Mouse (Mus musculus) NIH3T3 (cell line): ENCODE measurements around the gene Pgm5.

Experiments
- DNase-seq: peaks from one replicate; pipeline ENCODE4 v3.0.0-alpha.2; 2012; ENCODE audit warnings: low read depth

The Pgm5 gene

DNA sequence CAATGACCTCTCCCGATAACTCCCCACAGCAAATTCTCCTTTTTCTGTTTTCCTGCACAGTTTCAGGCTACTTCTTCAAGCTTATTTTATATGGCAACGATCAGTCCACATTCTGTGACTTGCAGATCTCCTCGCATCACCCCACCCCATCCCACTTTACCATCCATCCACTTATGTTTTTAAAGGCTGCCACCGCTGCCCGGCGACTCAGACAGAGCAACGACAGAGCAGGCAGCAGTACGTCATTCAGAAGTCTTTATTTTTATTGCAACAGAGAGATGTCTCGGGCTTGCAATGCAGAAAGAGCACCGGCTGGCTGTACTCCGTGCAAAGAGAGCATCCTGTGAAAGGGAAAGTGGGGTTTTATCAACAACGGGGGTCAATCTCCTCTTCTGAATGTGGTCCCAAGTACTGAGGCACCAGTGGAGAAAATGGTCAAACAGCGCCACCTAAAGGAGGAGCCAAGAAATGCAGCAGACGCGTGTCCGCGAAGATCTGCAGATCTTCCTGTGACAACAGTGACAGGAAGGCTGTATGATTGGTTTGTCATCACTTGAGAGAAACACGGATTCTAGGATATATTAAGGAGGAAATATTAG, 9.5 kb upstream of the Pgm5 start:
- DNase-seq: peak; percentile 90

DNA sequence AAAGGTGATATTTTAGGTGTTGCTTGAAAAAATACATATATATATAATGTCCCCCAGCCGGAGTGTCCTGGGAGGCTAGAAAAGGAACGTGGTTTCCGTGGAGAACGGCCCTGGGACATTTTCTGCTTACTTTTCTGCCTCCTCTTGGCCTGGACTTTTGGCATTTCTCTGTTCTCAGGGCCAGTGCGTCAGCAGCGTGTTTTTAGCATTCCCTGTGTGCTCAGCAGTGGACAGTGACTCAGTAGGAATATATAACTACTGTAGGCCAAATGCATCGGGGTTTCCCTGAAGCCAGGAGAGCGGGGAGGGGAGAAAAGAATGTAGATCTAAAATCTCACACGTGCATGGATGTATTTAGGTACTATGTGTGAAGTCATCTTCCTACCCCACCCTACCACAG, 3.8 kb upstream of the Pgm5 start:
- peak; percentile 44 for DNase-seq

DNA sequence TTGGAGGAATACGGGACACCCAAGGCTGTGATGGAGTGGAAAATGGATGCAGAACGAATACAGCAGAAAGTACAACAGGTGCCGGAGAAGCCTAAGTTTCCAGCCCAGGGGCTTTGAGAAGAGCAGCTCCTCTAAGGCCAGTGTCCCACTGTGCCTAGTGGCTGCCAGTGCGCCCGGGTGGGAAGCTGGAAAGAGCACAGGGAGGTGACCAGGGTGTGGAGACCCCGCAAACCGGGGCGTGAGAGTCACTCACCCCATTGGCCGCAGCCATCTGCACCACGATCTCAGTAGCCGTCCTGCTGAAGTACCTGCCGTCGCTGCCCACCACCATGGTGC, 411 bp downstream of the Pgm5 start:
- DNase-seq: no peak

DNA sequence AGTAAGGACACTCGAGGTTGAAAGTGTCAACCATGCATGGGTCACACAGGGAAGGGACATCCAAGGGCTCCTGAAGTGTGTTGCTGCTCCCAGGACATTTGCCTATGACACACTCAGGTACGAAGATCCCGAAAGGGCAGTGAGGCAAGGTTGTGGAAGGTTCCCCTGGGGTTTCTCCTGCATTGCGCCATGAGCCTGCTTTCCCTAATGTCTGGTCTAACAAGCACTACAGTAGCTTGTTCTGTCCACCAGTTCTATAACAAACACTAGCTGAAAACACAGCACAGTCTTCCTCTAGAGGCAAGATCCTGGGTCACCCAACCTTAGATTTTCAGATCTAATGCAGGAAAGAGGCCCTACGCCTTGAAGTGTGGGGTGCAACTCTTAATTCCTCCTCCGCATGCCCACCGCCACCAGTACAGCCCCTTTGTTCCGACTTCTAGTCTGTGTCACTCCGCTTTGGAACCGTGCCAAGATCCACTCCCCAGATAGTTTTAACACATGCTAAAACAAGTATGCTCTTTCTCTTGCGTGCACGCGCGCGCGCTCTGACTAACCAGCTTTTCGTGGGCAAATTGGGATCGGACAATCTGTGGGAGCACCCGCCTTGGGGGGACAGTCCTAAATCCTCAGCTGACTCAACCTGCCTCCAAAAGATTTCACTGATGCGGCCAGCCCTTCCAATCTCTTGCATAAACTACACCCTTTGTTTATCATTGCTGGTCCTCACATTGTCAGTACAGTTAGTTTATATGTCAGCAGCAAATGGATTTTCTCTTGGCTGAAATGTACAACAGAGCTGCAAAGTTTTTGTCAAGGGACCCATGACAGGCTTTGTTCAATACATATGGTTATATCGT, 10.0 kb downstream of the Pgm5 start:
- no peak for DNase-seq

DNA sequence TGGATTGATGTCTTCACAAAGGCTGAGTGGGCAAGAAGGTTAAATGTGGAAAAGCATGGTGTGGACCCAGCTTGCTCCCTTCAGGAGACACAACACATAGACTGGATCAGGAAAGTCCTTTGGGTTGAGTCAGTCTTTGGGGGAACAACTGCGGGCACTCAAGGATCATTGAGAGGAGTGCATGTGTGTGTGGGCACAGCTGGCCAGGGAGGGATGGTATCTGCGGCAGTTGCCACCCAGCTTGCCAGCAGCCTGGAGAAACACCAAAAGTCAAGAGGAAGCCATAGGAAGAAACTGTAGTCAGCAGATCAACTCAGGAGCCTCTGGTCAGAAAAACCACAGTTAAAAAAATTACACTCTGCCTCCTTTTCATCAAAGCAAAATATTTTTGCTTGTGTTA, 12.8 kb downstream of the Pgm5 start:
- no peak for DNase-seq

DNA sequence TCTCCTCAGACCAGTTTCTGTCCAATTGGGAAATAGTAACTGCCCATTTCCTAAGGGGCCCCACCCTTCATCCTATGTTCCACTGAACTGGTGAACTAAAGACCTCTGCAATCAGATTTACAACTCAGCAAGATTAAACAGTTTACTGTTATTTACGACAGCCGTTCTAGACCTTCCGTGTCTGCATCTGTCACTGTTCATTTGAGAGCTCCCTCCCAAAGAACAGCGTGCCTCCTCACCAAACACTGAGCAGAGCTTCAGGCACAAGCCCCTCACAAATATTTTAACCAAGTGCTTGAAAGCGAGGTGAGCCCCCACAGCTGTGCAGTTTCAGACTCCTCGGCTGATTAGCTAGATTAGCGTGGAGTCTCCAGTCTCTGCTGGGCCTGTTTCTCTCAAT, 13.3 kb downstream of the Pgm5 start:
- no peak for DNase-seq

DNA sequence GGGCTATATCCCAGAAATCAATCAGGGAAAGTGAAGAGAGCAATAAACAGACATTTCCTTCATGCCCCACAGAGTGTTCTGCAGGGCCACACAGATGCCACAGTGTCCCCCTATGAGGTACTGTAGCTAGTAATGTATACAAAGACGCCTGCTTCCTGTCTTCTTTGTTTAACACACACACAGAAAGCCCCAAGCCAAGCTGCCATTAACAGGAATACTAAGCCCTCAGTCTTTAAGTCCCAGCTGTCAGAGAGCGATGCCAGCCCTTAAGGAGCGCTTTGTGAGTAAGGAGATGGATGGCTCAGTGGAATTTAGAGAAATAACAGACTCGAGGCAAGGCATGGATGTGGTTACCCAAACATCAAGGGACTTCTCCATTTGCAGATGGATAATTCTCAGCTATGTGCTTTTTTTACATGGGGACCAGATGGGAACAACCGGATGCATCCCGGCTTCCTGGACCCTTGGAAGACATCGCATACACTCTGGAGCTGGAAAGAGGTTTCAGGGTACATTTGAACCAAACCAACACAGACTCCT, 16.6 kb downstream of the Pgm5 start:
- DNase-seq: peak; percentile 24

DNA sequence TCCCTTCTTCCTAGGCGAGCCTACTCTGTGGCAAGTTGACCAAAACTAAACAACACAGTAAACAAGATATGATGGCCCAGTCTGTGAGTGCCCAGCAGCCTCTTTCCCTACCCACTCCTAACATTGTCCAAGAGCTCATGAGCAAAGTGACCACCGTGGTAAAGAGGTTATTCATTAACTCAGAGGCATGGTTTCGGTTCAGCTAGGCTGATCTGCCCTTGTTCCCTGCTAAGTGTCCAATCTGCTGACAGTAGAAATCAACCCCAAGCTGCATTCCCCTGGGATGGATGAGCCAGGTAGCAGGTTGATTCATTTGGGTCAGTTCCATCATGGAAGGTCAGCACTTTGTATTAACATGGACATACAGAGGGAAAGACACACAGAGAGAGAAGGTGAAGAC, 19.6 kb downstream of the Pgm5 start:
- DNase-seq: no peak

DNA sequence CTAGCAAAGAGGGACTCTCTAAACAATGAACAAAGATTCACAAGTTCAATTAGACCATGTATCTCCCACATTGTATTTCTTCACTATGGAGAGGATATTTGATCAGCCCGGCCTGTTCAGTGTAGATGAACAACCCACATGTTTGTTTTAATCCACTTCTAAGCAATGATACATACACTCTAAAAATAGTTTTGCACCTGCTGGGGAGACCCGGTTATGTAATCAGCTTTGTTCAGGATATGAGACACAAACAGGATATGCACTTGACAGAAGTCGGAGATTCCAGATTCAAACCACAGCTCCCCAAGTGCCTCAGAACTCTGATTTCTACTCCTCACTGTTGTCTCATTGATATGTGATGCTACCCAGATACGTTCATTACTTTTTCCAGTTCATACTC, 37.1 kb downstream of the Pgm5 start:
- no peak for DNase-seq

DNA sequence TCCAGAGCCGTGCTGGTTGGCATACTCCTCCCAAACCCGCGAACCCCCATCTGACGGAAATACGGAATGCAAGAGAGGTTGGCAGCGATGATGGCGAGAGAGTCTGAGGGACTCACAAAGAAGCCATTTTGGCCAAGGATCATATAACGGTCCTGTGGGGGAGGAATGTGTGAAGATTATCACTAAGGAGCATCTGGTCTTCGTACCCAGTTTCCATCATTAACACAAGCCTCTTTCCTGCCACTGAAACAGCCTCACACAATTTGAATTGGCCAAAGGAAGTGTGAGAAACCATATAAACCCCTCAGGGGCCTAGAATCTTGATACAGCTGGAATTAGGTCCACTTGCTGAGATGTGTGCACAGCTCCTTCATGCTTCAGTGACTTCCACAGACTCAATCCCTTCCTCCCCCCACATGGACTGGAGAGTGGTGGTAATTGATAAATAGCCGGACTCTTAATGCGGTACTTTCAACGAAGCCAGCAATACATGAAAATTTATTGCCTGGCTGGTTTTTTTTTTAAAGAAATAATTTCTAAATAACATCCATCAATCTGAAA, 45.9 kb downstream of the Pgm5 start:
- DNase-seq: peak; percentile 63

DNA sequence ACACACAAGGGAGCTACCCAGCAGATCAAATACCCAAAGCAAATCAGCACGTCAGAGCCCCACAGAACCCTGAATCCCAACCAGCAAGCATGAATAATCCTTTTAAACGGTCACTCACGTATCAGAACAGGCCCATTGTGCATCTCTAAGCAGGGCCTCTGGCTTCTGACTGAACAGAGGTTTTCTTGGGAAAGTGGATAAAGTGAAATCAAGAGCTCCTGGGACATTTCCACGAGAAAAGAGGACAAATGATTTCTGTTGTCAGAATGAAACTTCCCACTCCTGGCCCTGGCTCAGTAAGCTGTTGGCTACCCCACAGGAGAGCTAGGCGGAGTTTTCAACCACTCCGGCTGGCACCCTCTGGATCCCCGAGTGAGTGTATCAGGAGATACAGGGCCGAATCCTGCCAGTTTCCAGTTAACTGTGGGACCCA, 48.8 kb downstream of the Pgm5 start:
- DNase-seq: no peak

DNA sequence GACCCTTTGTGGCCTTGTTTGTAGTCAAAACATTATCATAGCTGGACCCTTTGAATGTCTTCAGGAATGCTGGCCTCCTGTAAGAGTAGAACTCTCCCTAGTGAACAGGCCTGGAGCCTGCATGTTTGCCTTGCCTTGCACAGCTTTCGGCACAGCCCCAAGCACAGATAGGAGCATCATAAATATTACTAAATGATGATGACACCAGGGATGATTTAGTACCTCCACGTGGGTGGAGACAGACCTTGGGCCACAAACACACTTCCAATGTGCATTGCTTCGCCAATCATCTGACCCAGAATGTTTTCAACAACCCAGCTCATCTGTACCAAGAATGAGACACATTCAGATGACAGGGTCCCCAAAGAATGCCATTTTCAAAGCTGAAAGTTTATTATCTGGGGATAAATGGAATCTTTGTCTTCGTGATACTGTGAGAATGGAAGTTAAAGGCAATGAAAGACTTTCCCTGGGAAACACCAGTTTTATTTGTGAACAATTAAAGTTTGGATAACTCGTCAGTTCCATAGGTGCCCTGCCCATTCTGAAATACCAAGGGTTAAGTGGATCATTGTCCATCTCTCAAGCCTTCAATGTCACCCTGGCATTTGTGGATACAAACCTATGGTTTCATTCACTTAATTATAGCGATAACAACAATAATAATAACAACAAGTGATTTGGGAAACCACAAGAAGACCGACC, 49.4 kb downstream of the Pgm5 start:
- peak; percentile 78 for DNase-seq

DNA sequence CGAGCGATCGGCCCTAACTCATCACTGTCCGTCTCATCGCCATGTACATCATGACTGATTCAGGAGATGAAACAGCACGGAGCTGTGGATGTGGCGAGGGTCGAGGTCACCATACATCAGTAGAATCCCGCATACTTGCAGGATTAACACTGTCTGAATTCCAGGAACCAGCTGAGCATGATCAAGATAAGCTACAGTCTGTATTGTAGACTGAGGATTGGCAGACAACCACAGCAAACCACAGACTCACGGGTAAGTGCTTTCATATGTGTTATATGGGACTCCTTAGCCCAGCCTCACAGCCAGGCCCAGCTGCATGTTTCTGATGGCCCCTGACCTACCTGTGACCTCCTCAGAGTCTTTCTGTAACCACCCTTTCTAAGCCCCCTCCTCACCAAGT, 50.2 kb downstream of the Pgm5 start:
- DNase-seq: peak; percentile 84

DNA sequence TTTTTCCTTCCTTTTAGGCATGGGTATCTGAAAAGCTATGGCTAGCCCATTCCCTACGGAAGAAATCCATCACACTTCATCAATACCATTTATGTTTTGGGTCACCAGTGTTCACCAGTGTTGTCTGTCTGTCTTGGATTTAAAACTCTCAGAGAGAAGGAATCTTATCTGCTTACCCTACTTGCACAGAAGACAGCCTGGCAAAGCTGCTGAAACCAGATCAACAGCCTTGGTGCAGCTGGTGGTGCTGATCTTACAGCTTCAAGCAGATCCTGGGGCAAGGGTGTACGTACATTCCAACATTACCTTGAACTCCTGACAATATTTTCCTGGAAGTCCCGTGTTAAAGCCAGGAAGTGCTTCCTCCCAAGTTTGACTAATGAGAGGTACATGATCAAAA, 55.6 kb downstream of the Pgm5 start:
- no peak for DNase-seq

DNA sequence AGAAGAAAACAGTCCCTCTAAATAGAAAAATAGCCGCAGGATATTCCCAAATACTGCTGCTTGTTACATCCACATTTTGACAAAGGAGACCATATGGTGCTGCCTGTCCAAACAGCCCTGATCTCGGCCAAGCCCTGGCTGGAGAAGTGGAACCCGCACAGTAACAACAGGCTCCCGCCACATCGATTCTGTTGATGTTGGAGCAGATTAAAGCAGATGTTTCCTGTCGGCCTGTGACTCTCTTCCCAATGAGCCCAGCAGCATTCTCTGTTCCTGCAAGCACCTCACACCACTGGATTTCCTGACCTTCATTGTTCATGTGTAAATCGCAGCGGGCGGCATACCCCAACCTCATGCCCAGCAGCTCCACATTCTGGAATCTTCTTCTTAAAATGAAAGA, 64.0 kb downstream of the Pgm5 start:
- DNase-seq: no peak

DNA sequence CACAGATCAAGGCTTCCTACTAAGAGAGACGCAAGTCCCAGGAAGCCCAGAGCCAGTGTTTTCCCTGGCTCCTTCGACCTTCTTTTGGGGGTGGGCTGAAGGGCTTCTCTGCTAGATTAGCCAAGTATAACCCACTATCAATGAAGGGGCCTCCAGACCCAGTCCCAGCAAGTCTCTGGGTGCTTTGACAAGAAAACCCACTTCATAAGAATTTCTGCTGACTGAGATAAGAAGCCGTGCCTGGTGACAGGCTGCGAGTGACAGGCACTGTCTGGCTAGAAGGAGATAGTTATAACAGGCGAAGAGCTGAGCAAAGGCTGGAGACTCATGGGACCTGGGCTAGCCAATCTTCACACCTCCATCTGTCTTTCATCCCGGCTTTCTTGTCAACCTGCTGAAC, 67.3 kb downstream of the Pgm5 start:
- DNase-seq: no peak

DNA sequence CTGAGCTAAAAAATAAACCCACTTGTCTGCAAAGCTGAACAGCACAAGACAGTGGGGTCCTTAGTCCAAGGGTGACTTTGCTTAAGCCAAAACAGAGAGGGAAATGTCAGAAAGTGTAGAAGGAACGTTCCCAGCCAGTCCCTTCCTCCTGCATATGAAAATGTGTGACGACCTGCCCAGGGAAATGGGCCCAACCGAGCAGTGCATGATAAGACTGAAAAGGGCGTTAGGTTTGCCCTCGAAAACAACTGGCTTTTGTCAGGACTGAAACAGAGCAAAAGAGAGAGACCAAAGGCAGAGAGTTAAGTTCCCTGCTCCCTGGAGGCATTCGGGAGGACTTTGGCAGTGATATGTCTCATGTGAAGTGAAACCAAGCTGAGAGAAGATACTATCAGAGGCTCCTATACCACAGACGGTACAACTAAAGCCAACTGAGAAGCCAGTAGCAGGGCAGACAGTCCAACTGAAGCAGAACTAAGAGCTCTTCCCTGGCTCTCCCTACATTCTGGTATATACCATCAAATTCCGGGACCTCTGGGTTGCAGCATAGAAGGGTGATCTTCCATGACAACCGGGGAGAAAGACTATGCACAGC, 68.0 kb downstream of the Pgm5 start:
- no peak for DNase-seq

DNA sequence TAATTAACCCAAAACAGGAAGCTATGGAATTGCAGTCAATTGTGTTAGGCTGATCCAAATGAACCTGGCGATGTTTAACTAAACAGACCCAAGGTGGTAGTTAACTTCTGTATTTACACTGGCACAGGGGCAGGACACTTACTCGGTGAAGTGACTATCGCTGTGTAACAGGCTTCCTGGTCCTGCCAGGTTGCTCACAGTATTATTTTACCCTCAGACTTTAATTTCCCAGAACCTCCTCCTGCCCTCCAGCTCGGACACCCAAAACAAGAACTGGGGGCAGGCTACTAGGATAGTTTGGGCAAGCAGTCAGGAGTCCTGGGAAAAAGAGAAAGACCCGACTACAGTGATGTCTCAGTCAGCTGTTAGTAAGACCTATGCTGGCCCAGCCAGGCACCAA, 68.8 kb downstream of the Pgm5 start:
- no peak for DNase-seq

DNA sequence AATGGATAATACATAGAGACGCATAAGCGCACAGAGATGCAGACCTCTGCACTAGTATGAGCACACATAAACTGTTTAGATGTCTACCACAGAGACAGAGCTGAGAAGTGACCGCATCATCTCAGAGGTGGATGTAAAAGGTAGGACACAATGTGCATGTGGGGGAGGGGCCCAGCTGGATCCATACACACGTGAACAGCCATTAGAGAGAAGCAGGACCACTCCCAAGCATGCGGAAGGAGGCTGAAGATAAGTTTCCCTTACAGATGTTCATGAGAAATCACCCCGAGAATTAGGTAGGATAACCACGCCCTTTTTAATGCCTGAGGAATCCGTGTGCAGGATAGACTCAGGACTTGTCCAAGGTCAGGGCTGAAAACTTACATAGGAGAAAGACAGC, 75.8 kb downstream of the Pgm5 start:
- no peak for DNase-seq

DNA sequence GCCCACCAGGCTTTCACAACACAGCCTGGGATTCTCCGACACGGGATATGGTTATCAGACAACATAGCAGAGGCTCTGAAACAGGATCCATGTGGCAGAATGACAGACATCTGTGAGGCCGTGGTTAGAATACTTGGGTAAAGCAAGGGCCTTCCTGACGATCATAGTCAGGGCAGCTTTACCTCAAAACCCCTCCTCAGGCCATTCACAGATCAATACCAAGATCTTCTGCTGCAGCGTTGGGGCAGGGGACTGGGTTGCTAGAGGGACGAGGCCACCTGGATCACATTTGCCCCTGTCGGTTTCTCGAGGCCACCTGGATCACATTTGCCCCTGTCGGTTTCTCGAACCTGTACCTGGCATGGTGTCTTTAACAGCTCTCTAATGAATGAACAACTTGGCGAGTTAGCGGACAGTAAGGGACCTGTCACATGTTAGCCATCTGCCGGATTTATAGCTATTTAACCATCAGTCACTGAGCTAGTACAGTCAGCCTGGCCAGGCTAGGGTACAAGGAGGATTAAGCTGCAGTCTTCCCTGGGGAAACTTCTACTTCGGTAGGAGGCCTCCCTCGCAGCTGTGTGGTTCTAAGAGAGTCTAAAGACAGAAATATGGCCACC, 76.5 kb downstream of the Pgm5 start:
- DNase-seq: no peak

DNA sequence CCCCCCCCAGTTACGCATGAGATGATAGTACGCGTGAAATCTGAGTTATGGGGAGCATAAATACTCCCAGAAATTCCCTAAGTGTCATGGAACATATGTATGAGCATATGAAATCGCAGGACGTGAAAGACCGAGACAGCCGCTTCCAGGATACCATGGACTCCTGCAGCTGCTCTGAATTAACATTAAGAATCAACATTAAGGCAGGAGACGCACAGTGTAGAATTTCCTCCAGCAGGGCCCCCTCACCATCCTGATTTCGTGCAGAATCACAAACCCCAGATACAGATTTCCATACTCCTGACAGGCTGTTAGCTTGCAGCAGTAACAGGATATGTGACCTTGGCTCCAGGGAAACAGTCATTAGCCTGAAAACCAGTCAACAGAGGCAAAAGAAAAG, 77.9 kb downstream of the Pgm5 start:
- no peak for DNase-seq

DNA sequence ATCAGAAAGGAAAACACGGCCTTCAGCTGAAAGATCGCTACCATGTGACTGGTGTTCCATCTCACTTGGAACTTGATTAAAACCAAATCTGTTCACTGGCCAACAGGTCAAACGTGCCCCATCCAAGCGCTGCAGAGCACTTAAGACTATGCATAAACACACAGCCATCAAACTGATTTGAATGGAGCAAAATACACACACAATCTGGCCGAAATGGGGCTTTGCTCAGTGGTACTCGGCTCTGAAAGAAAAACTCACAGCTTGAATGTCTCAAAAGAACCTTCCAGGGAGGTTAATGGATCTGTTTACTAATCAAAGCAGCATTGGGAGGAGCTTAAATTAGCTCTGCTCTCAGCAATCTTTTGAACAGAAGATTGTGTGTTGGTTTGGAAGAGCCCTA, 81.7 kb downstream of the Pgm5 start:
- DNase-seq: no peak
